Mouse (Mus musculus) mouse trophoblast stem cell (cell line): ENCODE measurements at regions not wholly inside any gene's neighbourhood (a gene's known extent, or its start where the extent isn't known, plus 50 kb on each side); places are given as distances from the start of the nearest gene placed in this dataset.

Source experiments
- in situ Hi-C, 2 experiments: fragments of 300-500 bp; cut with MseI, MboI; formaldehyde crosslinking; loops; 2 replicates in 1 of 2; 3 replicates in 1 of 2; pipeline ENCODE4 v1.15.1; 2025

- in situ Hi-C loops: no loop called here
These were observed 123.1 kb upstream of the Btg1 start for GRCm38 (mm10) chr10:96493706-96494105.

GRCm38 (mm10) chr10:96496700-96497099, 120.1 kb upstream of the Btg1 start:
- in situ Hi-C loops: no loop called here

GRCm38 (mm10) chr10:96497482-96497881, 119.3 kb upstream of the Btg1 start:
- in situ Hi-C loops: no loop called here

- in situ Hi-C loops: no loop called here
These were observed 117.5 kb upstream of the Btg1 start for GRCm38 (mm10) chr10:96499274-96499673.

GRCm38 (mm10) chr10:96502090-96502728, 114.6 kb upstream of the Btg1 start:
- in situ Hi-C loops: no loop called here

- in situ Hi-C loops: no loop called here
These were observed 114.1 kb upstream of the Btg1 start for GRCm38 (mm10) chr10:96502736-96503135.

GRCm38 (mm10) chr10:96504340-96504739, 112.5 kb upstream of the Btg1 start:
- in situ Hi-C loops: no loop called here

GRCm38 (mm10) chr10:96515164-96515922, 101.5 kb upstream of the Btg1 start:
- in situ Hi-C loops: no loop called here

GRCm38 (mm10) chr10:96515923-96516258, 100.9 kb upstream of the Btg1 start:
- in situ Hi-C loops: no loop called here

GRCm38 (mm10) chr10:96519411-96519810, 97.4 kb upstream of the Btg1 start:
- in situ Hi-C loops: no loop called here

GRCm38 (mm10) chr10:96520995-96521760, 95.6 kb upstream of the Btg1 start:
- in situ Hi-C loops: no loop called here

GRCm38 (mm10) chr10:96523967-96524801, 92.6 kb upstream of the Btg1 start:
- in situ Hi-C loops: no loop called here

- in situ Hi-C loops: no loop called here
These were observed 88.9 kb upstream of the Btg1 start for GRCm38 (mm10) chr10:96527864-96528263.

- in situ Hi-C loops: no loop called here
These were observed 82.2 kb upstream of the Btg1 start for GRCm38 (mm10) chr10:96534547-96535124.

- in situ Hi-C loops: no loop called here
These were observed 81.3 kb upstream of the Btg1 start for GRCm38 (mm10) chr10:96535461-96535860.

GRCm38 (mm10) chr10:96540828-96541227, 76.0 kb upstream of the Btg1 start:
- in situ Hi-C loops: no loop called here

- in situ Hi-C loops: no loop called here
These were observed 71.5 kb upstream of the Btg1 start for GRCm38 (mm10) chr10:96545312-96545711.

- in situ Hi-C loops: no loop called here
These were observed 70.9 kb upstream of the Btg1 start for GRCm38 (mm10) chr10:96545761-96546388.

- in situ Hi-C loops: no loop called here
These were observed 67.2 kb upstream of the Btg1 start for GRCm38 (mm10) chr10:96549651-96550050.

GRCm38 (mm10) chr10:96550266-96550665, 66.5 kb upstream of the Btg1 start:
- in situ Hi-C loops: no loop called here

- in situ Hi-C loops: no loop called here
These were observed 59.5 kb upstream of the Btg1 start for GRCm38 (mm10) chr10:96557336-96557735.
